Mouse (Mus musculus): ENCODE results near the gene Use1.

Gene Use1

DNA sequence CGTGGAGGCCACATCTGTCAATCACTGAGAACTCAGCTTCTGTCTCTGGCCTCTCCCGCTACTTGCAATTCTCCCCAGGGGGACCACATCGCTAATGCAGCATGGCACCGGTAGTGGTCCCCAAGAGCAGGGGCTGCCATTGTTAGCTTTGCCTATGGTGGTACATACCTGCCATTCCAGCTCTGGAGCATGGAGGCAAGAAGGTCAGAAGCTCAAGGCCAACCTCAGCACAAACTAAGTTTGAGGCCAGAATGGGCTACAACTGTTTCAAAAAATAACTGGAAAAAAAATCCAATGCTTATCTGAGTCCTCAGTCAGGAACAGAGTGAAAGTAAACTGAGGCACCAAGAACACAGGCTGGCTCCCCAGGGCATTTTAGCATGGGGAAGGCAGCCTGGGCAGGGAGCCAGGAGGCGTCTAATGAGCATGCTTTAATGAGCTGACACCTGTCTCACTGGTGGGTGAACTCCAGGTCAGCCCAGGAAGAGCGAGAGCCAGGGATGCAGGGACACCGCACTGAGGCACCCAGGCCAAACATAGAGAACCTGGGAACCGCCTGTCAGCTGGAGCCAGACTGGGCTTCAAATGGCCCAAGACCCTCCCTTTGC is 9.9 kb downstream of the Use1 start:
- CTCF ChIA-PET, result interaction anchor here (0.8 kb wide), 1 partner anchor 658 kb away, joined by 3 read pairs; the partner anchor contains the start of gene Gm3336

GRCm38 (mm10) chr8:71379008-71379407 is 12.4 kb downstream of the Use1 start:
- CTCF ChIA-PET, result no interaction called here

DNA sequence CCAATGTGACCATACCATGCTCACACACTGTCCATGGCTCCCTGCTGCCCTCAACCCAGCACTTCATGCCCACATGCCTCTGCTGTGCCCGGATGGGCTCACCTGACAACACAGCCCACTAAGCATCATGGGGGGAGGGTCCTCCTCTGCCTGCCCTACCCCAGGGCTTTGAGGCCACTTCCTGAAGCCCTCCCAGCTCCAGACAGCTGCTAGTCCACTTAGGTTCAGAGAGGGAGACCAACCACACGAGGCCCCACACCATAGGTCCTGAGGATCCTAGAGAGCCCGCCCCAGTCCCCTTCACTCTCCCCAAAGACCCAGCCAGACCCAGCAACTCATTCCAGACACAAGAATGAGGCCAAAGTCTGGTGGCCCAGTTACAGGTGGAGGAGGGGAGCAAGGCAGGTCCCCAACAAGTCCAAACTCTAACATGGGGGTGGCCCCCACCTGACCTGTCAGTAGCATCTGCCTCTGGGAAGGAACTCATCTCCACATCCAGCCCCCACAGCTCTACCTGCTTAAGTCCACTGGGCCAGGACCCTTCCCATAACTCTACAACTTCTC is 12.9 kb downstream of the Use1 start:
- CTCF ChIA-PET, result no interaction called here

DNA sequence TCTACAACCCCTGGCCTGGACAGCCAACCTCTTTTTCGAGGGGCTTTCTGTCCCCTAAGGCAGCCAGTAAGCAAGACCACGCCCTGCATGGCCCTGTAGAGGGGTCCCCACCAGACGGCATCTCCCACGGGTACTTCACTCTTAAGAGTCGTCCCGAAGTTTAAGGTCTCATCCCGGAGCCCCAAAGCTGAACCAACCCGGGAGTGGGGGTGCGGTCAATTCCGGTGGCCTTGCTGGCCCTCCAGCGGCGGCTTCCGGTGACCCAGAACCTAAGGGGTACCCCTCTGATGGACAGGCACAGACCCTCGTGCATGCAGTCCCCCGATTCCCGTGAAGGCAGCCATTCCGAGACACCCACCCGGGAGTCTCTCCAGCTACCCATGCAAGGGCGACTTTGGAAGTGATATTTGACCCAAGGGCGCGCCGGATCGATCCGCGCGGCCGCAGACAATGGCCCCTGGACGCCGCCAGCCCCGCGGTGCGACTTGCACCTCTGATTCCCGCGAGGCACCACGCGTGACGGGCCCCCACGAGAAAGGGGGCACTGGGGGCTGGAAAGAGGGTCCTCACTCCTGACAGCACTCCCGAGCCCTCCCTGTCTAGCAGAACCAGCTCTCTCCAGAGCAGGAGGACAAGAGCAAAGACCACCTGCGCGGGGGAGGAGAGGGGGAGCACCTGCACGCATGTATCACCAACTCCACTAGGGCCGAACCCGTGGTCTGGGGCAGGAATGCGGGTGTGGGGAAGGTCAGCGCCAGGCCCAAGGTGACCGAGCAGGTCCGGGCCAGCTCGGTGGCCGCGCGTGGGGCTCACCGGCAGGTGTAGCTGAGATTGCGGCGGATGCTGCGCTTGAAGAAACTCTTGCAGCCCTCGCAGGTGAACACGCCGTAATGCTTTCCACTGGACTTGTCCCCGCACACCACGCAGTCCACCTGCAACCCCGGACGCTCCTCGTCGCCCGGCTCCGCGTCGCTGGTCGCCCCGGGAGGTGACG is 13.8 kb downstream of the Use1 start:
- CTCF ChIA-PET, result no interaction called here

GRCm38 (mm10) chr8:71381421-71381970 is 14.8 kb downstream of the Use1 start, which contains the start of gene Nr2f6:
Gene Nr2f6 (minus strand): TSS chr8:71381960.
- CTCF ChIA-PET, result interaction anchor here (0.9 kb wide), 1 partner anchor 8 kb away, joined by 3 read pairs; no protein-coding TSS in a partner anchor

- CTCF ChIA-PET, result interaction anchor here (0.7 to 0.9 kb wide), 2 partner anchors 9 to 785 kb away, joined by 3 to 6 read pairs; no protein-coding TSS in a partner anchor
These were observed 15.6 kb downstream of the Use1 start for GRCm38 (mm10) chr8:71381971-71382961.

DNA sequence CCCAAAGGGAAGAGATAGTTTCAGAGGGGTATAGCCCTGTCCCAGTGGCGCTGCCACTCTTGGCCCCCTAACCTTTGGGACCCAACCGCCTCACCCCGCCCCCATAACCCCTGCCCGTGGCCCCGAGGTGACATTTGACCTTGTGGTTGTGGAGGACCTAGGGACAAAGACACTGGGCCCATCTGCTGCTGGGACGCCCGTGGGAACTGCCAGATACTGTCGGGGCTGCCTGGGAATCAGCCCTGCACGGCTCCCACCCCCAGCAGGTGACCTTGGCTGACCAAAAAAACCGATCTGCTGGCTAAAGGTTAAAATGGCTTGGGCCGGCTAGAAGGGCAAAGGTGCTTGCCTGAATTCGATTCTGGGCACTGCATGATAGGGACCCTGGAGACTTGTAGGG is 16.7 kb downstream of the Use1 start:
- CTCF ChIA-PET, result no interaction called here

DNA sequence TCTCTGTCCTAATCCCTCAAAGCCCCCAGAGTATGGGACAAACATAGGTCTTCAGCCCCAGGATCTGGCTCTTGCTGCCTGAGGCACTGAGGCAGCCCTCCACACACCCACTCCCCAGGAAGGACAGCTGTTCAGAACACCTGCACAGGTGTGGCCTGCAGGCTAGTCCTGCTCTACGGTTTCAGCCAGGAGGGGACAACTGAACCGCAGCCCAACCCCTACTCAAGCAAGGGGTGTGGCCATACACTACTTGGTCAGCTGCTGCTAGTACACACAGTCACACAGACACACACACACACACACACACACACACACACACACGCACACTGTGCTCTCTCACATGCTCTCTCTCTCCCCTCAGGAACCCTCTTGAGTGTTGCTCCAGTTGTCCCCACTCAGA is 17.2 kb downstream of the Use1 start:
- CTCF ChIA-PET, result no interaction called here

- CTCF ChIA-PET, result no interaction called here
These were observed 18.7 kb downstream of the Use1 start for GRCm38 (mm10) chr8:71385212-71385835.

GRCm38 (mm10) chr8:71388267-71388666 is 21.6 kb downstream of the Use1 start:
- CTCF ChIA-PET, result no interaction called here

DNA sequence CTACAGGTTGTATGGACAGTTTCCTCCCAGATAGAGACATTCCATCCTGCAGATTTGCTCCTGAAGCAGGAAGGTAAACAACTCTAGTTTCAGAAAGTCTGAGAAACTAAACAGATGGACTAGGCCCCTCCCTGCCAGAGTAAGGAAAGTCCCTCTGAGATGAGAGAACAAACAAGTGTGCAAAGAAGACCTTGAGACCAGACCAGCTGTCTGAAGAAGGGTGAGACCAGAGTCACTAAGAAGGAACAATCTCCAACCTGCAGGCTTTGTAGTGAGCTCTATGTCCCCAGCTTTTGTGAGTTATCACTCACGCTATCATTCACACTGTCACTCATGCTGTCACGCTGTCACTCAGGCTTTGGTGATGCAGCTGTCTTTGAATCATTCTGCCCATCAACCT is 25.0 kb downstream of the Use1 start:
- CTCF ChIA-PET, result no interaction called here

- CTCF ChIA-PET, result no interaction called here
These were observed 25.7 kb downstream of the Use1 start for GRCm38 (mm10) chr8:71392391-71392790.

GRCm38 (mm10) chr8:71392871-71393270 is 26.2 kb downstream of the Use1 start:
- CTCF ChIA-PET, result no interaction called here

DNA sequence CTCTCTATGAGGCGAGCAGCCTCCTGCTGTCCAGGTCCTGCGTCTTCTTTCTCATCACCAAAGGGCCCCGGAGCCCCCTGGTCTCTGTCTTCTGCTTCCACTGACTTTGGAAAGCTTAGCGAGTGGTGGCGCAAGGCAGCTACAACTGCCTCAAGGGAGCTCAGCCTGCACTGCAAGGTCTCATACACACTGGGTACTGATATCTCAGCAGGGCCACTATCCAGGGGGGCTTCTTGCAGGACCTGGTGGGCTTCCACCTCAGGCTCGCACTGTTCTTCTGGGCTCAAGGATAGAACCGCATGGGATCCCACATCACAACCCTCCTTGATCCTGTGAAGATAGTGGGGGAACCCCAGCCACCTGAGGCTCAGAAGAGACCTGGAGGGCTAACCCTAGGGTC is 27.8 kb downstream of the Use1 start:
- CTCF ChIA-PET, result no interaction called here

- CTCF ChIA-PET, result no interaction called here
These were observed 28.4 kb downstream of the Use1 start for GRCm38 (mm10) chr8:71395071-71395470.

DNA sequence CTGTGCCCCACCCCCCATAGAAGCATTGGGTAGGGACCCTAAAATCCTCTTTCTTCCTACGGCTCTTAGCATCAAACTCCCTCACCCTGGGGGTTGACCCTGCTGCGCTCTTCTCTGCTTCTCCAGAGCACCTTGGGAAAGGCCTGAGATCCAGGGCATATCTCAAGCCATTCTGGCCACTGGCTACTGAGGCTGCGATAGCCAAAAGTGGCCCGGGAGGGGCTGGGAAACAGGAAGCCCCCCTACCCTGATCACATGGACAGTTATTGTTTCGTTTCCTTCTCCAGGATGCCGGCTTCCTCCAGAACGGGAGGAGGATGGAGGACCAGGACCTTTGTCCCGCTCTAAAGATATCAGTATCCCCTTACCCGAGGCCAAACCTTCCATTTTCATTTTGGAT is 29.0 kb downstream of the Use1 start, which contains the start of gene Ushbp1:
Ushbp1 (minus strand) TSS at position 174 of the 400 bp plus-strand sequence.
- CTCF ChIA-PET, result no interaction called here

DNA sequence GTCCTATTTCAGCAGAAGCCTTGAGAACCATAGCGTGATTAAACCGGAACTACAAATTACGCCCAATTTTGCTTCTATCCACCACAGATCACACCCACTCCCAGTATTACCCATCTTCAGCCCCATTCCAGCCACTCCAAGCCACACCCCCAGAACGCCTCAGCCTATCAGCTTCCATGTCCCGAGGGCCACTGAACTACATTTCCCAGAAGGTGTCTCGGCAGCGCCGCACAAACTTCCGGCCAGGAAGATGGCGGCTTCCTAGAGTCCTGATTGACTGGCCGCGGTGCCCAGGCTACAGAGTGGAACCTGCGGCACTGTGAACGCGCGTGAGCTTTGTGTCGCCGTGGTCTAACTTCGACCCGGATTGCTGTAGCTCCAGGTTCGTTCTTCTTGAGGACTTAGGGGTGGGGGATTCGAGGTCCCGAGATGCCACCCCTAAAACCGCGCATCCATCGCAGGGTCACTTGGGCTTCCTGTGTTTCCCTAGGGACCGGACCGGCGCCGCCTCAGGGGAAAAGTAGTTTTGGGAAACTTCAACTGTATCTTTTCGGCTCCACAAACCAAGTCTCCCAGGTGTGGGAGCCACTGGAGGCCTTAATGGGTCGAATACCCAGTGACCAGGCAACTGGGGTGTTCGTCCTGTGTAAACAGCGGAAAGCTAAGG is 30.1 kb downstream of the Use1 start, which contains the start of gene Babam1:
Babam1 (plus strand) TSS at position 223 of the 667 bp plus-strand sequence.
- CTCF ChIA-PET, result no interaction called here

- CTCF ChIA-PET, result no interaction called here
These were observed 31.1 kb downstream of the Use1 start for GRCm38 (mm10) chr8:71397701-71398100.

GRCm38 (mm10) chr8:71400826-71401225 is 34.2 kb downstream of the Use1 start:
- CTCF ChIA-PET, result no interaction called here

DNA sequence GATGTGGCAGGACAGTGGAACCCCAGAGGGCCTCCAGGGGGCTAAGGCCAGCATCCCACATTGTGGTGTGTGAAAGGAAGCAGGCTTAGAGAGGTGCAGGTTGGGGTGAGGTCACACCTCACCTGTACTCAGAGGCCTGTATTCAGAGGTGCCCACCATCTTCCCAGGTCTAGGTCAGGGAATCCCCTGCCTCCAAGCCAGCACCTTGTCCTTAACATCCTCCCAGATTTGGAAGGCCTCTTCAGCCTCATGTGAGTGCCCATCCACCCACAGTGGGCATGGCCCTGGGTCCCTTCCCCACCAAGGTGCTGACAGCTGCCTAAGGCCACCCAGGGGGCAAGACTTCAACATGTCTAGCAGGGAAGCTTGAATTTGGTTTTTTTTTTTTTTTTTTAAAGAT is 34.8 kb downstream of the Use1 start:
- CTCF ChIA-PET, result no interaction called here
